Mouse (Mus musculus): ENCODE results near the gene Il34.

DNA sequence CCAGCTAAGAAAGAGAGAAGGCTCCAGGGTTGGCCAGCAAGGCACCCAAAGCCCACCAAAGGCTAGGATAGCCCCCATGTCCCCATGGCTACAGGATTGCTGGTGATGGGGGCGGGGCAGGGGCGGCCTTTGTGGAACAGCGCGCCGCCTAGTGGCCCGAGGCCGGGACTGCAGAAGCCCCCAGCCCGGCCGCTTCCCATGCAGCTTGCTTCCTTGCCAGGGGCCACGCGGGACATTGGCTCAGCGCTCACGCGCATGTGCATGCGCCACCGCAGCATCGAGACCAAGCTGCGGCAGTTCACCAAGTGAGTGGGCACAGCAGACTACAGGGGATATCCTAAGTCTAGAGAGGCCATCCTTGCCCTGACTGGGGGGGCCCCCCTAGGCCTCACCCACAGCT is 78.8 kb downstream of the Il34 start:
- TF ChIP-seq POLR2A (IDR thresholded peaks at IDR 0.05; ENCODE audit: insufficient read depth, low read depth, low read length) (no peak), CTCF (IDR thresholded peaks at IDR 0.05; ENCODE audit: insufficient read depth, low read depth, low read length) (peak; percentile 94)

Measured in olfactory bulb, adult 2 months (tissue).